Mouse (Mus musculus): ENCODE measurements at regions not wholly inside any gene's neighbourhood (a gene's known extent, or its start where the extent isn't known, plus 50 kb on each side); places are given as distances from the start of the nearest gene placed in this dataset.

DNA sequence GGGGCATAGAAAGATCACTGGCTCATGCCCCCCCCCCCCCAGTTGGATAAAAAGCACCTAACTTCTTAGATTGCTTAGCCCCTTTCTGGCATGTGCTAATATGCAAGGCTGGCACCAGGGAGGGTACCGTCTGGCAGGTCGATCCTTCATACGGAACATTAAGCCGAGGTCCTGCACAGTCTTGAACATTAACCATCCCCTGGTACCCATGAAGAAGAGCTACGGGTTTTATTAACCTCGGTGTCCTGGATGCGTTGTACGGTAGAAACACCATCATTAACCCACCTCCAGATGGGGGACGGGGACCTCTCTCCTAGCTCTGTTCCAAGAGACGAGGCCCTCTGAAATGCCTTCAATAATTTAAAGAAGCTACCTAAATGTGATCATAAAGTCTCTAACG, 178.7 kb downstream of the Maf start:
- H3K27me3 ChIP-seq (ENCODE audit: insufficient read depth, low read length) = no peaks in the 10 kb centered on the region
- no peaks in the 10 kb centered on the region for H3K36me3 ChIP-seq (ENCODE audit: insufficient read depth, low read length)
- no peaks in the 10 kb centered on the region for H3K9me3 ChIP-seq (ENCODE audit: low read length)
- no peaks in the 10 kb centered on the region for H3K4me1 ChIP-seq (replicated peaks; ENCODE audit: low read depth, low read length)
- H3K4me3 ChIP-seq (replicated peaks; ENCODE audit: low read length) = no peak overlapping the region
- no peak for TF ChIP-seq NANOG (IDR thresholded peaks at IDR 0.05; ENCODE audit: borderline replicate concordance, low read length)
- TF ChIP-seq POU5F1 (IDR thresholded peaks at IDR 0.05; ENCODE audit: borderline replicate concordance, low read length) = no peak
- no peak for TF ChIP-seq CTCF (conservative IDR thresholded peaks at IDR 0.05; ENCODE audit: low read length)

DNA sequence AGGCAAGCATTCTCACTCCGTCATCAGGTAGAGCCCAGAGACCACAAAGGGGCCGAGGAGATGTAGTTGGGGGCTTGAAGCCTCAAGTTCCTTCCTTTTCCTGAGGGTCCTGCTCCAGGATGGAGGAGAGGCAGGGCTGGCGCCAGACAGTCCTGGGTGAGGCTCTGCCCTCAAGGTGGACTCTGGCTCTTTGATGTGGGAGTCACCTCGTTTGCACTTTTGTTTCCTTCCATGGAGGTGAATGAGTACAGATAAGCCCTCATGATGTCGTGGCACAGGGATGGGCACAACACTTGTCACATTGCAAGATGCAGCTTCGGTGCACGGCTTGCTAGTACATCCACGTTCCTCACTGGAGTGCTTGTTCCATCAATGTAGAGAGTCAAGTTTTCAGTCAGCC, 182.4 kb downstream of the Maf start:
- Histone ChIP-seq H3K36me3 (ENCODE audit: insufficient read depth, low read length) (no peaks in the 10 kb centered on the region), H3K4me3 (replicated peaks; ENCODE audit: low read length) (no peak overlapping the region), H3K27me3 (ENCODE audit: insufficient read depth, low read length) (no peaks in the 10 kb centered on the region), H3K4me1 (replicated peaks; ENCODE audit: low read depth, low read length) (no peaks in the 10 kb centered on the region), H3K9me3 (ENCODE audit: low read length) (peaks cover 3% of the 10 kb centered on the region; the same call in 1 of the 2 replicates)
- TF ChIP-seq CTCF (conservative IDR thresholded peaks at IDR 0.05; ENCODE audit: low read length) (no peak), NANOG (IDR thresholded peaks at IDR 0.05; ENCODE audit: borderline replicate concordance, low read length) (no peak), POU5F1 (IDR thresholded peaks at IDR 0.05; ENCODE audit: borderline replicate concordance, low read length) (no peak)

DNA sequence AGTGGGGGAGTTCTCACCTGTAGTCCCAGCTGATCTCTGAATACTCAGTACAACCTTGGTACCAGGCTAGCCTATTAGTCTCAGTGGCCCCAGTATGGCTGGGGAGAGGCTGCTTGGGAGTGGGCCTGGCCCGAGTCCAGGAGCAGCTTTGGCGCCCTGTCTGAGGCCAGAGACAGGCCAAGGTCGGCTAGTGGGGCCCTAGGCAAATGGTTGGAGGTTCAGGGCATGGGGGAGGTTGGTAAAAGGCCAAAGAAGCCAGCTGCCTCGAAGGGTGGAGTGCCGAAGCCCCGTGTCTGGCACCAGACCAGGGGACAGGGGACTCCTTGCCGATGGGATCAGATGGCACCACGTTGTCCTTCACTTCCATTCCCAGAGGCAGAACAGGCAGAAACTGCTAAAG, 182.9 kb downstream of the Maf start:
- Histone ChIP-seq H3K4me1 (replicated peaks; ENCODE audit: low read depth, low read length) (no peaks in the 10 kb centered on the region), H3K9me3 (ENCODE audit: low read length) (peaks cover 7% of the 10 kb centered on the region; the same call in 1 of the 2 replicates), H3K36me3 (ENCODE audit: insufficient read depth, low read length) (no peaks in the 10 kb centered on the region), H3K27me3 (ENCODE audit: insufficient read depth, low read length) (no peaks in the 10 kb centered on the region), H3K4me3 (replicated peaks; ENCODE audit: low read length) (no peak overlapping the region)
- TF ChIP-seq CTCF (conservative IDR thresholded peaks at IDR 0.05; ENCODE audit: low read length) (no peak), POU5F1 (IDR thresholded peaks at IDR 0.05; ENCODE audit: borderline replicate concordance, low read length) (no peak), NANOG (IDR thresholded peaks at IDR 0.05; ENCODE audit: borderline replicate concordance, low read length) (no peak)

- H3K4me1 ChIP-seq (replicated peaks; ENCODE audit: low read depth, low read length) = no peaks in the 10 kb centered on the region
- H3K36me3 ChIP-seq (ENCODE audit: insufficient read depth, low read length) = no peaks in the 10 kb centered on the region
- H3K9me3 ChIP-seq (ENCODE audit: low read length) = peaks cover 10% of the 10 kb centered on the region; the same call in 1 of the 2 replicates
- TF ChIP-seq CTCF (conservative IDR thresholded peaks at IDR 0.05; ENCODE audit: low read length) = no peak
- TF ChIP-seq POU5F1 (IDR thresholded peaks at IDR 0.05; ENCODE audit: borderline replicate concordance, low read length) = no peak
- no peak for TF ChIP-seq NANOG (IDR thresholded peaks at IDR 0.05; ENCODE audit: borderline replicate concordance, low read length)
- H3K4me3 ChIP-seq (replicated peaks; ENCODE audit: low read length) = no peak overlapping the region
- no peaks in the 10 kb centered on the region for H3K27me3 ChIP-seq (ENCODE audit: insufficient read depth, low read length)
Observed at GRCm38 (mm10) chr8:115522527-115522926, 185.1 kb downstream of the Maf start.

DNA sequence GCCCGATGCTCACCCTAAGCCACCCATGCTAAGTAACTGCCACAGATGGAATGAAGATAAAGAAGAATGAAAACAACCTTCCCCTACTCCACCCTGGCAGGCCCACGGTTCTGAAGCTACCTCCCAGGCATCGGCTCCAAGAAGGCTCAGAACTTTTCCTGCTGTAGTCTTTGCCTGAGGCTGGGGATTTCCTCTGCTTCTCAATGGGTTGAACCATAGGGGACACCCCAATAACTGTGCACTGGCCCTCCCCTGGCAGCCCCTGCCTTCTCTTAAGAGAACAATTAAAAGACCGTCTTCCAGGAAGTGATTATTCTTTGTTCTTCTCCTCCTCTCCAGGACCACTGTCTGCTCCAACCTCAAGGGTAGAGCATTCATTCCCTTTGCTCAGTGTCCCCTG, 191.9 kb downstream of the Maf start:
- H3K27me3 ChIP-seq (ENCODE audit: insufficient read depth, low read length) = peaks cover 19% of the 10 kb centered on the region
- TF ChIP-seq POU5F1 (IDR thresholded peaks at IDR 0.05; ENCODE audit: borderline replicate concordance, low read length) = no peak
- no peak for TF ChIP-seq CTCF (conservative IDR thresholded peaks at IDR 0.05; ENCODE audit: low read length)
- no peak overlapping the region for H3K4me3 ChIP-seq (replicated peaks; ENCODE audit: low read length)
- peaks cover 10% of the 10 kb centered on the region; the same call in 1 of the 2 replicates for H3K9me3 ChIP-seq (ENCODE audit: low read length)
- no peaks in the 10 kb centered on the region for H3K4me1 ChIP-seq (replicated peaks; ENCODE audit: low read depth, low read length)
- no peaks in the 10 kb centered on the region for H3K36me3 ChIP-seq (ENCODE audit: insufficient read depth, low read length)

- TF ChIP-seq POU5F1 (IDR thresholded peaks at IDR 0.05; ENCODE audit: borderline replicate concordance, low read length) (no peak), NANOG (IDR thresholded peaks at IDR 0.05; ENCODE audit: borderline replicate concordance, low read length) (no peak), CTCF (conservative IDR thresholded peaks at IDR 0.05; ENCODE audit: low read length) (no peak)
- Histone ChIP-seq H3K27me3 (ENCODE audit: insufficient read depth, low read length) (peaks cover 19% of the 10 kb centered on the region), H3K4me1 (replicated peaks; ENCODE audit: low read depth, low read length) (no peaks in the 10 kb centered on the region), H3K36me3 (ENCODE audit: insufficient read depth, low read length) (no peaks in the 10 kb centered on the region), H3K4me3 (replicated peaks; ENCODE audit: low read length) (no peak overlapping the region), H3K9me3 (ENCODE audit: low read length) (peaks cover under 1% of the 10 kb centered on the region; the same call in 1 of the 2 replicates)
Observed at GRCm38 (mm10) chr8:115514485-115514884, 193.1 kb downstream of the Maf start.

DNA sequence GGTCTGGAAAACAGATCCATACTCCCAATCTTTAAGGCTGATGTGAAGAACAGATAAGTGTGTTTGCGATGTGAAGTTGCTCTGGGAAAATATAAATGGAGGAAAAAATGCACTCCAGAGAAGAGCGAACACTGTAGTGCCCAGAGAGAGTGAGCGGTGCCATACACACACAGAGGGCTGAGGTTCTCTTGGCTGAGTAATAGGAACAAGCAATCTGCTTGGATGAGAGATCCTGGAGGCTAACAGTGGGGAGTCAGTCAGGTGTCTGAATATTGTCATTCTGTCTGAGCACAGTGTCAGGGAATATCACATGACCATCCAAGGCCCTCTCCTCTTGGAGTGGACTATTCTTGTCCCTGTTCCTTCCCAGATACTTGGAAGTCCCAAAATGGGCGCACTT, 200.4 kb downstream of the Maf start:
- H3K27me3 ChIP-seq (ENCODE audit: insufficient read depth, low read length) = no peaks in the 10 kb centered on the region
- H3K9me3 ChIP-seq (ENCODE audit: low read length) = no peaks in the 10 kb centered on the region
- no peaks in the 10 kb centered on the region for H3K36me3 ChIP-seq (ENCODE audit: insufficient read depth, low read length)
- TF ChIP-seq CTCF (conservative IDR thresholded peaks at IDR 0.05; ENCODE audit: low read length) = no peak
- TF ChIP-seq POU5F1 (IDR thresholded peaks at IDR 0.05; ENCODE audit: borderline replicate concordance, low read length) = no peak
- TF ChIP-seq NANOG (IDR thresholded peaks at IDR 0.05; ENCODE audit: borderline replicate concordance, low read length) = no peak
- H3K4me1 ChIP-seq (replicated peaks; ENCODE audit: low read depth, low read length) = no peaks in the 10 kb centered on the region
- no peak overlapping the region for H3K4me3 ChIP-seq (replicated peaks; ENCODE audit: low read length)

- Histone ChIP-seq H3K36me3 (ENCODE audit: insufficient read depth, low read length) (no peaks in the 10 kb centered on the region), H3K4me1 (replicated peaks; ENCODE audit: low read depth, low read length) (no peaks in the 10 kb centered on the region), H3K9me3 (ENCODE audit: low read length) (no peaks in the 10 kb centered on the region), H3K4me3 (replicated peaks; ENCODE audit: low read length) (no peak overlapping the region), H3K27me3 (ENCODE audit: insufficient read depth, low read length) (no peaks in the 10 kb centered on the region)
- TF ChIP-seq CTCF (conservative IDR thresholded peaks at IDR 0.05; ENCODE audit: low read length) = no peak
- TF ChIP-seq POU5F1 (IDR thresholded peaks at IDR 0.05; ENCODE audit: borderline replicate concordance, low read length) = no peak
- TF ChIP-seq NANOG (IDR thresholded peaks at IDR 0.05; ENCODE audit: borderline replicate concordance, low read length) = no peak
Observed at GRCm38 (mm10) chr8:115506741-115507140, 200.9 kb downstream of the Maf start.

- Histone ChIP-seq H3K4me1 (replicated peaks; ENCODE audit: low read depth, low read length) (no peaks in the 10 kb centered on the region), H3K9me3 (ENCODE audit: low read length) (no peaks in the 10 kb centered on the region; the same call in 1 of the 2 replicates)
- TF ChIP-seq POU5F1 (IDR thresholded peaks at IDR 0.05; ENCODE audit: borderline replicate concordance, low read length) (no peak), NANOG (IDR thresholded peaks at IDR 0.05; ENCODE audit: borderline replicate concordance, low read length) (no peak), CTCF (conservative IDR thresholded peaks at IDR 0.05; ENCODE audit: low read length) (no peak)
Observed at GRCm38 (mm10) chr8:115496016-115496415, 211.6 kb downstream of the Maf start.

More at GRCm38 (mm10) chr8:115496016-115496415, 211.6 kb downstream of the Maf start:
- Histone ChIP-seq H3K27me3 (ENCODE audit: insufficient read depth, low read length) (peaks cover 32% of the 10 kb centered on the region), H3K4me3 (replicated peaks; ENCODE audit: low read length) (no peak overlapping the region), H3K36me3 (ENCODE audit: insufficient read depth, low read length) (no peaks in the 10 kb centered on the region)
